Mouse (Mus musculus) heart, embryonic 14.5 days (tissue): Measurements from ENCODE around the gene Dazap1. TPM values are rescaled to one million over a fixed set of nuclear protein-coding genes. Genes with fewer than 3 reads are reported as not detected.

Experiments
- ATAC-seq: fragments of 200-750 bp; cut with Nextera tagmentation; 2 replicates; pipeline ENCODE4 v1.8.0; 2017; ENCODE audit warnings: low read depth, moderate TSS enrichment; ENCODE audit not compliant: insufficient number of reproducible peaks, insufficient read depth, low FRiP score
- H3K27ac ChIP-seq, 2 experiments: fragments of 200-500 bp in 1 of 2; fragments of 300-500 bp in 1 of 2; sonication (generic) in 1 of 2; replicated peaks in 1 of 2; 2 replicates each; pipeline ENCODE4 v1.5.1; 2012 to 2014; ENCODE audit warnings: low read depth in 2 of 2, low read length in 2 of 2, control low read depth in 1 of 2, mild to moderate bottlenecking in 1 of 2, mixed read lengths in 1 of 2; ENCODE audit not compliant: control insufficient read depth in 1 of 2, insufficient read depth in 1 of 2
- H3K27me3 ChIP-seq: fragments of 300-500 bp; sonication (generic); 2 replicates; pipeline ENCODE4 v1.6.1; 2014; ENCODE audit warnings: mild to moderate bottlenecking, low read length, control low read depth; ENCODE audit not compliant: control insufficient read depth, insufficient read depth
- H3K36me3 ChIP-seq: fragments of 300-500 bp; sonication (generic); 2 replicates; pipeline ENCODE4 v1.6.1; 2014; ENCODE audit warnings: mild to moderate bottlenecking, control low read depth, low read length, mixed read lengths; ENCODE audit not compliant: control insufficient read depth, insufficient read depth
- H3K4me1 ChIP-seq, 2 experiments: fragments of 200-500 bp in 1 of 2; fragments of 300-500 bp in 1 of 2; sonication (generic) in 1 of 2; 2 replicates each; pipeline ENCODE4 v1.6.1; 2012 to 2014; ENCODE audit warnings: low read length in 2 of 2, control low read depth in 1 of 2, mixed read lengths in 1 of 2; ENCODE audit not compliant: control insufficient read depth in 2 of 2, insufficient read depth in 2 of 2
- H3K4me2 ChIP-seq: fragments of 300-500 bp; sonication (generic); 2 replicates; pipeline ENCODE4 v1.6.1; 2014; ENCODE audit warnings: mild to moderate bottlenecking, low read length
- H3K4me3 ChIP-seq, 2 experiments: fragments of 200-500 bp in 1 of 2; fragments of 300-500 bp in 1 of 2; sonication (generic) in 1 of 2; 2 replicates each; pipeline ENCODE4 v1.5.1; 2012 to 2014; ENCODE audit warnings: low read length in 2 of 2, mild to moderate bottlenecking in 2 of 2, control low read depth in 1 of 2, low read depth in 1 of 2, moderate library complexity in 1 of 2; ENCODE audit not compliant: control insufficient read depth in 1 of 2, insufficient read depth in 1 of 2
- H3K9ac ChIP-seq: fragments of 300-500 bp; sonication (generic); 2 replicates; pipeline ENCODE4 v1.6.1; 2014; ENCODE audit warnings: mild to moderate bottlenecking, low read length
- H3K9me3 ChIP-seq: fragments of 300-500 bp; sonication (generic); 2 replicates; pipeline ENCODE4 v1.6.1; 2016; ENCODE audit warnings: low read length, control low read depth; ENCODE audit not compliant: control insufficient read depth
- WGBS: fragments of 180-500 bp; shearing (Covaris S2); extraction: QIAGEN DNeasy Blood & Tissue Kit; methylation state at CpG from one replicate; pipeline ENCODE4 v1.1.7; 2014; 5-methylcytosine and 5-hydroxymethylcytosine counted together
- polyA plus RNA-seq: library from polyadenylated mRNA; unstranded; fragments of >200 nt; fragmentation: Nextera tagmentation; extraction: Ambion mirVana; gene quantifications from 2 replicates; pipeline ENCODE4 v1.2.1, GENCODE M21; 2014

Gene Dazap1
- polyA plus RNA-seq, 1 experiment from 2014 or later: 27.5 TPM

GRCm38 (mm10) chr10:80227166-80227539 lies 34.1 kb upstream of the Dazap1 start:
- Histone ChIP-seq H3K4me3 (peak overlapping the region; percentile 75 to 85), H3K9ac (peak overlapping the region; percentile 95), H3K27ac (peak overlapping the region; percentile 57 to 90), H3K4me1 (peaks cover 13 to 26% of the 10 kb centered on the region in 2 experiments), H3K27me3 (no peaks in the 10 kb centered on the region), H3K36me3 (peaks cover 38% of the 10 kb centered on the region), H3K9me3 (no peaks in the 10 kb centered on the region), H3K4me2 (peak overlapping the region; percentile 98)
- 9% methylated on average over 10 of the region's 10 CpGs for WGBS
- ATAC-seq: no peak

GRCm38 (mm10) chr10:80227877-80228775 lies 33.2 kb upstream of the Dazap1 start:
- WGBS: 41% methylated on average over 15 of the region's 15 CpGs
- peaks cover 48% of the 10 kb centered on the region for H3K36me3 ChIP-seq

GRCm38 (mm10) chr10:80236145-80236825 lies 25.0 kb upstream of the Dazap1 start:
- Histone ChIP-seq H3K4me2 (no peak overlapping the region), H3K4me1 (peaks cover 0 to 6% of the 10 kb centered on the region in 2 experiments; a peak in 1 of 4 replicates), H3K27ac (no peak overlapping the region), H3K9me3 (no peaks in the 10 kb centered on the region), H3K4me3 (no peak overlapping the region), H3K36me3 (peaks cover 100% of the 10 kb centered on the region), H3K27me3 (no peaks in the 10 kb centered on the region), H3K9ac (no peak overlapping the region)
- 93% methylated on average over 13 of the region's 13 CpGs for WGBS
- ATAC-seq: no peak

More at GRCm38 (mm10) chr10:80227877-80228775, 33.2 kb upstream of the Dazap1 start:
- H3K9me3 ChIP-seq: no peaks in the 10 kb centered on the region
- H3K27me3 ChIP-seq: no peaks in the 10 kb centered on the region
- peak overlapping the region; percentile 45 to 90; a peak in 3 of 4 replicates for H3K27ac ChIP-seq
- peak overlapping the region; percentile 95 for H3K9ac ChIP-seq
- H3K4me3 ChIP-seq: peak overlapping the region; percentile 75 to 85
- no peak for ATAC-seq
- H3K4me1 ChIP-seq: peaks cover 13 to 26% of the 10 kb centered on the region in 2 experiments
- H3K4me2 ChIP-seq: peak overlapping the region; percentile 98

- Histone ChIP-seq H3K9ac (no peak overlapping the region), H3K4me2 (no peak overlapping the region), H3K27ac (no peak overlapping the region), H3K9me3 (no peaks in the 10 kb centered on the region), H3K4me3 (no peak overlapping the region), H3K36me3 (peaks cover 100% of the 10 kb centered on the region), H3K4me1 (peaks cover 4 to 12% of the 10 kb centered on the region in 2 experiments), H3K27me3 (no peaks in the 10 kb centered on the region)
- 85% methylated on average over 4 of the region's 4 CpGs for WGBS
- no peak for ATAC-seq
Measured at GRCm38 (mm10) chr10:80237020-80237419, 24.3 kb upstream of the Dazap1 start.

- H3K9ac ChIP-seq: no peak overlapping the region
- no peak overlapping the region for H3K4me2 ChIP-seq
- no peaks in the 10 kb centered on the region for H3K9me3 ChIP-seq
- H3K27me3 ChIP-seq: no peaks in the 10 kb centered on the region
- WGBS: 84% methylated on average over 3 of the region's 3 CpGs
- peaks cover 100% of the 10 kb centered on the region for H3K36me3 ChIP-seq
- ATAC-seq: no peak
- H3K4me1 ChIP-seq: peaks cover 4 to 21% of the 10 kb centered on the region in 2 experiments
- no peak overlapping the region for H3K4me3 ChIP-seq
- H3K27ac ChIP-seq: no peak overlapping the region
Measured at GRCm38 (mm10) chr10:80238306-80238705, 23.0 kb upstream of the Dazap1 start.

- H3K36me3 ChIP-seq: peaks cover 99% of the 10 kb centered on the region
- no peaks in the 10 kb centered on the region for H3K27me3 ChIP-seq
- H3K4me1 ChIP-seq: peaks cover 4 to 22% of the 10 kb centered on the region in 2 experiments
- ATAC-seq: no peak
- H3K9me3 ChIP-seq: no peaks in the 10 kb centered on the region
- no peak overlapping the region for H3K4me3 ChIP-seq
- no peak overlapping the region for H3K27ac ChIP-seq
- WGBS: 82% methylated on average over 6 of the region's 6 CpGs
- no peak overlapping the region for H3K4me2 ChIP-seq
- no peak overlapping the region for H3K9ac ChIP-seq
Measured at GRCm38 (mm10) chr10:80239791-80240190, 21.5 kb upstream of the Dazap1 start.

- H3K36me3 ChIP-seq: peaks cover 76% of the 10 kb centered on the region
- H3K4me2 ChIP-seq: no peak overlapping the region
- WGBS: 15% methylated on average over 9 of the region's 9 CpGs
- ATAC-seq: peak; percentile 54
- peak overlapping the region; percentile 38 for H3K9ac ChIP-seq
- H3K27ac ChIP-seq: peak overlapping the region; percentile 73 to 87
- H3K4me1 ChIP-seq: peaks cover 7 to 27% of the 10 kb centered on the region in 2 experiments
- H3K27me3 ChIP-seq: no peaks in the 10 kb centered on the region
- no peaks in the 10 kb centered on the region for H3K9me3 ChIP-seq
- H3K4me3 ChIP-seq: no peak overlapping the region
Measured at GRCm38 (mm10) chr10:80242088-80242487, 19.2 kb upstream of the Dazap1 start.
